Mouse (Mus musculus): ENCODE data around the gene Nt5c3. TPM values are rescaled to one million over a fixed set of nuclear protein-coding genes. Genes with fewer than 3 reads are reported as not detected.

Gene Nt5c3
- 65.2 and 67.9 TPM in 2 replicates for polyA plus RNA-seq (2015; fragmentation: Nextera tagmentation; extraction: Ambion mirVana)

DNA sequence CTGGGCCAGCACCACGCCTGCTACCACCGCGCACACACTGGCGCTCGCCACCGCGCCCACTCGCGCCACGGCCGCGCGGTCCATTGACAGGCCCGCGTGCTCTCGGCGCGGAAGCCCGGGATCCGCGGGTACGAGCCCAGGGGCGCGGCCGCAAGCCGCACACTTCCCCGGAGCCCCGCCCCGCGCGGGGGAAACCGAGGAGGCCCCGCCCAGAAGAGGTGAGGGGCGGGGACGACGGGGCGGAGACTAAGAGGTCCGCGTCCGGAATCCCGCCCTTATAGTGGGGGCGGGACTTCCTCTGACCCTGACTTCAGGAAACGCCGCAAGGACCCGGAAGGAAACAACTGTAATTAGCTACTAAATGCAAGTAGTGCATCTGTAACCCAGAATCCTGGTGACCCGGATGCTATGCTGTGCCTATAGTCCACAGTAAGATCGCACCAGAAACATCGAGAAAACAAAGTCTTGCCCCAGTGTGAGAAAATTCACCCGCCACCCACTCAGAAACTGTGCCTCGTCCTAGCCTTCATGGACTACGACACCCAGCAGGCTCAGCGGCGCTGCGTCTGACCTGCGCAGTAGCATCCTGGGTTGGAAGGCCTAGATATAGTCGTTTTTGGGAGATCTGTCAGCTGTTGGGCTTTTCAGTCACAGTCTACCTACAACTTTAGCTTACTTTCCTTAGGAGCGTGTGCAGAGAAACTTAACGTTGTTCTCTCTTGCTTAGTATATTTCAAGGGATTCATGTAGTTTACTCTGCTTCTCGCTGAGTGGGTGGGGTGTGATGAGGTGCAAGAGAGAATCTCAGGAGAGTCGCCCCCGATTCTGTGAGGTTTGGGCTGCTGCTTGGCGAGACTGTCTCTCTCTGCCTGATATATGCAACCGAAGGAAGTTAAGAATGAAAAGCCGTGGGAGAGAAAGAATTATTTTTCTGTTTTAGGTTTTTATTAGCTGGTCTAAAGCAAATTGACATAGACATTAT lies at the start of gene Nt5c3, which contains the start of gene Vmn1r4:
Gene Nt5c3, minus strand, starts transcription at position 207 of the 982 bp plus-strand sequence.
Gene Vmn1r4, plus strand, starts transcription at position 290 of the 982 bp plus-strand sequence.
- peak within 1 kb of the TSS; percentile 88 for H3K9ac ChIP-seq (replicated peaks; ENCODE audit: low read length)
- H3K27ac ChIP-seq (ENCODE audit: low read length), result peak within 1 kb of the TSS; percentile 95
- H3K4me3 ChIP-seq (ENCODE audit: low read length), result peak within 1 kb of the TSS; percentile 84
- WGBS, result 3% methylated on average over 62 of the region's 64 CpGs
- H3K4me1 ChIP-seq (ENCODE audit: insufficient read depth, low read length), result peaks cover 21% of the 10 kb centered on the region
- H3K9me3 ChIP-seq (ENCODE audit: low read length), result peaks cover 3% of the 10 kb centered on the region; the same call in 1 of the 2 replicates
- H3K4me2 ChIP-seq (replicated peaks; ENCODE audit: low read depth, low read length), result peak within 1 kb of the TSS; percentile 72
- no peaks in the 10 kb centered on the region for H3K36me3 ChIP-seq (ENCODE audit: insufficient read depth, low read length)
- H3K27me3 ChIP-seq (ENCODE audit: insufficient read depth, low read length), result no peaks in the 10 kb centered on the region; the same call in 1 of the 2 replicates
- peak; percentile 96 for ATAC-seq (ENCODE audit: low FRiP score, low TSS enrichment)

DNA sequence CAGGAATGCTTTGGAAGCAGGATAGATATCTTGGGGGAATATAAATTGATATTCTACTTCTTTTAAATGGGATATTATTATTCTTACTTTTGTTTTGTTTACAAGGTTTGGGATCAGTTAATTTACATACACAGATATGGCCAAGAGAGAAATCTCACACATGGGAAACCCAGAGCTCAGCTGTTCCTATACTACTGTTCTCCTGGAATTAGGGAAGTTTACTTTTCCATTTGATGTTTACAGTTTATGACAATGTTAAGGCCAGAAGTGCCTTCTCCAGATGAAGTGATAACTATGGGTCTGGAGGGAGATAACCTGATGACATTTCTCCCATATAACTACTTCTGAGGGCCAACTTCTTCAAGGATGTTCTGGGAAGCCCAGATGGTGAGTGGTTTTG lies 46.2 kb upstream of the Nt5c3 start, which contains the start of gene Vmn1r5:
Gene Vmn1r5, plus strand, starts transcription at position 301 of the 400 bp plus-strand sequence.
- H3K27ac ChIP-seq (ENCODE audit: low read length), result no peak within 1 kb of the TSS
- no peaks in the 10 kb centered on the region for H3K27me3 ChIP-seq (ENCODE audit: insufficient read depth, low read length)
- H3K4me3 ChIP-seq (ENCODE audit: low read length), result no peak within 1 kb of the TSS
- no peaks in the 10 kb centered on the region for H3K36me3 ChIP-seq (ENCODE audit: insufficient read depth, low read length)
- no peaks in the 10 kb centered on the region for H3K9me3 ChIP-seq (ENCODE audit: low read length)
- H3K9ac ChIP-seq (replicated peaks; ENCODE audit: low read length), result no peak within 1 kb of the TSS
- H3K4me2 ChIP-seq (replicated peaks; ENCODE audit: low read depth, low read length), result no peak within 1 kb of the TSS
- H3K4me1 ChIP-seq (ENCODE audit: insufficient read depth, low read length), result no peaks in the 10 kb centered on the region
- ATAC-seq (ENCODE audit: low FRiP score, low TSS enrichment), result no peak

DNA sequence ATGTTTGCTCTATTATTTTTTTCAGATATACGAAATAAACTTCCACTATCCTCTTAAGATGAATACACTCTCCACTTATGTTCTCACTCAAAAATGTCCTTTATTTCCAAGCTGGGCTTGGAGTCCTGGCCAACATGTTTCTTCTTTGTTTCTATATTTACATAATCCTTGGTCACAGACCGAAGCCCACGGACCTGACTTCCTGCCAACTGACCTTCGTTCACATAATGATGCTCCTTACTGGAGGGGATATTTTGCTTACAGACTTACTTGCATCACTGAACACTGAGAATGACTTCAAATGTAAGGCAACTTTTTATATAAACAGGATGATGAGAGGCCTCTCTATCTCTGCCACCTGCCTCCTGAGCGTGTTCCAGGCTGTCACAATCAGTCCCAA lies 32.7 kb upstream of the Nt5c3 start:
- Histone ChIP-seq H3K4me1 (ENCODE audit: insufficient read depth, low read length) (no peaks in the 10 kb centered on the region), H3K9me3 (ENCODE audit: low read length) (no peaks in the 10 kb centered on the region), H3K4me3 (ENCODE audit: low read length) (no peak overlapping the region), H3K27ac (ENCODE audit: low read length) (no peak overlapping the region), H3K9ac (replicated peaks; ENCODE audit: low read length) (no peak overlapping the region), H3K4me2 (replicated peaks; ENCODE audit: low read depth, low read length) (no peak overlapping the region), H3K27me3 (ENCODE audit: insufficient read depth, low read length) (no peaks in the 10 kb centered on the region), H3K36me3 (ENCODE audit: insufficient read depth, low read length) (no peaks in the 10 kb centered on the region)
- WGBS, result 44% methylated on average over 5 of the region's 5 CpGs
- no peak for ATAC-seq (ENCODE audit: low FRiP score, low TSS enrichment)

DNA sequence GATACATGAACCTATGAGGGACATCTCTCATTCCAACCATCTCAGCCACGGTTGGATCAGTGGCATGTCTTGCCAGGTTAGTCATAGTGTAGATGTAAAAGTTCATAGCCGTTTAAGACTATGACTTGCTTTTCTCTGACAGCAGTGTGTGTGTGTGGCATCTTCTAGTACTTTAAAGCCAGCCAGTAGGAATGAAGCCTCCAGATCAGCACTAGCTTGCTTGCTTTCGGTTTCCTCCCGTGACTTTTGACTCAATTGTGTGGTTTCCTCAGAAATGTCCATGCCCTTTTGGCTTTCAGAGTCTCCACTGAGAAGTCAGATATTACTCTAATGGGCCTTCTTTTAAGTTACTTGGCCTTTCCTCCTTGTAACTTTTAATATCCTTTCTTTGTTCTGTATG lies 10.6 kb upstream of the Nt5c3 start:
- no peak for ATAC-seq (ENCODE audit: low FRiP score, low TSS enrichment)
- no peaks in the 10 kb centered on the region for H3K4me1 ChIP-seq (ENCODE audit: insufficient read depth, low read length)
- no peak overlapping the region for H3K27ac ChIP-seq (ENCODE audit: low read length)
- no peak overlapping the region for H3K4me2 ChIP-seq (replicated peaks; ENCODE audit: low read depth, low read length)
- H3K9me3 ChIP-seq (ENCODE audit: low read length), result no peaks in the 10 kb centered on the region
- WGBS, result 79% methylated on average over 4 of the region's 4 CpGs
- no peak overlapping the region for H3K9ac ChIP-seq (replicated peaks; ENCODE audit: low read length)
- H3K4me3 ChIP-seq (ENCODE audit: low read length), result no peak overlapping the region
- H3K36me3 ChIP-seq (ENCODE audit: insufficient read depth, low read length), result no peaks in the 10 kb centered on the region
- no peaks in the 10 kb centered on the region for H3K27me3 ChIP-seq (ENCODE audit: insufficient read depth, low read length)

DNA sequence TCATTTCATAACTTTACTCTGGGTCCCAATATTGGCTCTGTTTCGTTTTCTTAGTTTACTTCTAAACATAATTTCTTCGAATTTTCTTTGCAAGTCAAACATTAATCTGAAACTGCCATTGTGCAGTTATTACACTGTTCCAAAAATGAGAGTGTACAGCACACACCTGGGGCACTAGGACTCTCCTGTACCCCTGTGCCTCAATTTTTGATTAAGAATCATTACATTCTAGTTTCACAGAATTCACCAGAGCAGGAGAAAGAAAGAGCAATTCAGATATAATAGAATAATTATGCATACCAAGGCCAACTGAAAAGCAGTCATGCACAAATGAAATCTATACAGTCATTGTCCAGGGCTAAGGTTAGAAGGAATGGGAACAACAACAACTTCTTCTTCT lies 8.7 kb upstream of the Nt5c3 start:
- ATAC-seq (ENCODE audit: low FRiP score, low TSS enrichment), result no peak

DNA sequence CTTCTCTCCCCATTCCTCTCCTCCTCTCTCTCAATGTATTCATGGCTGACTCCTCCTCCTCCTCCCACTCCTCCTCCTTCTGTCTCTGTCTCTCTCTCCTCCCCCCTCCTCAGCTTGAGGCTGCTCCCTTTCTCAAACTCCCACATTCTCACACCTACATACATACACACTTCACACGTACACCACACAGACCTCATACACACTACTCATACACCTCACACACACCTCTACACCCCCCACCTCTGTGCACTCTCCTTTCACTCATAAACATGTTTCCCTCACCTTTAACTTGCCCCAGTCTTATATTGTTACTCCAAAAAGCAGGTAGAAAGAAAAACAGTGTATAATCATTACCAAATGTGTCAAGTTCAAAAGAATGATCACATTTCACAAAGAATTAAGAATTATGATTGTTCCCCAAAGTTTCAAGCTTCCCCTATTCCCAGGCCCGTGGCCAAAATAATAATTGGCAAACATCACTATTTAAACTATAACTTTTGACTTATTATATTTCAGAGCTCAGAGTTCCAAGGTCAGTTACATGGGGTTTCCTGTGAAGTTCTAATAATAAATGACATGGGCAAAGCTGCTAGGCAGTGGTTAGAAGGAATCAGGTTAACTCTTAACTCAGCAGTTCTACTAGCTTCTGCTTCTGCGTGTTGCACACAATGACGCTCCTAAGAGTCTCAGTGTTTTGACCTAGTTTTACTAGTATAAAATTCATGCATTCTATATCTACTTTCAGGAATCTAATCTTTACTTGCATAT lies 8.1 kb upstream of the Nt5c3 start:
- ATAC-seq (ENCODE audit: low FRiP score, low TSS enrichment), result peak; percentile 39; the same call in 1 of the 2 replicates
- Histone ChIP-seq H3K4me2 (replicated peaks; ENCODE audit: low read depth, low read length) (no peak overlapping the region), H3K4me3 (ENCODE audit: low read length) (no peak overlapping the region), H3K36me3 (ENCODE audit: insufficient read depth, low read length) (no peaks in the 10 kb centered on the region), H3K9me3 (ENCODE audit: low read length) (no peaks in the 10 kb centered on the region), H3K9ac (replicated peaks; ENCODE audit: low read length) (no peak overlapping the region), H3K4me1 (ENCODE audit: insufficient read depth, low read length) (no peaks in the 10 kb centered on the region), H3K27me3 (ENCODE audit: insufficient read depth, low read length) (no peaks in the 10 kb centered on the region), H3K27ac (ENCODE audit: low read length) (no peak overlapping the region)
- WGBS, result 59% methylated on average over 4 of the region's 4 CpGs

More for the DNA sequence above, 8.7 kb upstream of the Nt5c3 start:
- Histone ChIP-seq H3K27ac (ENCODE audit: low read length) (no peak overlapping the region), H3K27me3 (ENCODE audit: insufficient read depth, low read length) (no peaks in the 10 kb centered on the region), H3K4me1 (ENCODE audit: insufficient read depth, low read length) (no peaks in the 10 kb centered on the region), H3K4me2 (replicated peaks; ENCODE audit: low read depth, low read length) (no peak overlapping the region), H3K9me3 (ENCODE audit: low read length) (no peaks in the 10 kb centered on the region), H3K36me3 (ENCODE audit: insufficient read depth, low read length) (no peaks in the 10 kb centered on the region), H3K9ac (replicated peaks; ENCODE audit: low read length) (no peak overlapping the region), H3K4me3 (ENCODE audit: low read length) (no peak overlapping the region)
- 61% methylated on average over 2 of the region's 2 CpGs for WGBS

DNA sequence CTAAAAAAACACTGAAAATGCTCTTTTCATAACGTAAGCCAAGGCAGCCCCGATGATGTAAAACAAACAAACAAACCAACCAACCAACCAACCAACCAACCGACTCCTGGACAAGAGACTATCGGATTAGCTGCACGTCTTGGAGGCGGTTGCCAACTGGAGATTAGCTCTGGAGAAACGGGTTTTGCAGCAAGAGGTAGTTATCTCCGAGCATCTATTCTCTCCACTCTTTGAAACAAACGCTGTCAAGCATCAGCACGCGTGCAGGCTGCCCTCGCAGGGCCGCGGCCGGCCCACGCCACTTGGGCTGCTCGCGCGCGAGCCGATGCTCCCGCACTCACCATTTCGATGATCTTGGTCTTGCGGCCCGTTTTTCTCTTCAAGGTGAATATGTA lies 404 bp downstream of the Nt5c3 start:
- Histone ChIP-seq H3K27ac (ENCODE audit: low read length) (peak overlapping the region; percentile 69; the same call in 1 of the 2 replicates), H3K4me2 (replicated peaks; ENCODE audit: low read depth, low read length) (peak overlapping the region; percentile 72), H3K9ac (replicated peaks; ENCODE audit: low read length) (peak overlapping the region; percentile 88), H3K4me1 (ENCODE audit: insufficient read depth, low read length) (peaks cover 21% of the 10 kb centered on the region), H3K9me3 (ENCODE audit: low read length) (peaks cover 3% of the 10 kb centered on the region; the same call in 1 of the 2 replicates), H3K36me3 (ENCODE audit: insufficient read depth, low read length) (no peaks in the 10 kb centered on the region), H3K27me3 (ENCODE audit: insufficient read depth, low read length) (no peaks in the 10 kb centered on the region; the same call in 1 of the 2 replicates), H3K4me3 (ENCODE audit: low read length) (peak overlapping the region; percentile 84)
- under 1% methylated on average over 25 of the region's 25 CpGs for WGBS
- ATAC-seq (ENCODE audit: low FRiP score, low TSS enrichment), result no peak; the same call in 1 of the 2 replicates

DNA sequence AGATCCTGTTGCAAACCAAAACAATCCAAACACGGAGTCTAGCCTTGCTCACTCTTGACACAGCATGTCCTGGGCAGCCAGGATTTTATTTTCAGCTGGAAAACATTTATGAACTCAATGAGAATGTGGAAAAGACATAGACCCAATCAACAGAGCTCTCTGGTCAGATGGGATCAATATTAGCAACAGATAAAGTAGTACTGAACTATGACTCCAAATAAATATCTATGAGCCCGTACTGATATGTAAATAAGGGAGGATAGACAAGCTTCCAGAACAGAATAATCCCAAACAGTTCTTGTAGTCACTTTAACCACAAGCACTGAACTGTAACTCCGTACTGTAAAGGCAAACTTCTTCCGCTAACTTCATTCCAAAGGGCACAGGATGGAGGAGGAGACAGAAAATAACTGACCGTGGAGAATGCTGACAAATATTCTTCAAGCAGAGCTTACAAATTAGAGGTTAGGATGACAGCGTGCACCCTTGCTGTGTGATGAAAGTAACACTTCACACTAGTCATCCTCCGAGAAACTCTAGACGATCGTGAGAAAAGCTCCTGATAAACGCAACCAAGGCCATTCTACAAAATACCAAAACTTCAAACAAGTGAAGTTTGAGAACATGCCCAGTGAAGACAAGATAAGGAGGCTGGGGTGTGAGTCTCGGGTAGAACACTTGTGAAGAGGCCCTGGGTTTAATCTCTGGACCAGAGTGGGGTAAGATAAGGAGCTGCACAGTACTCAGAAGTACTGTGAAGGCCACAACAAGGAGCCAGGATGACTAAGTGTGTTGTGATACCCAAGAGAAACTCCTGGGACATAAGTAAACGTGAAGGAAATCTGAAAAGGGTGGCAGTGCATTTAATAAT lies 3.3 kb downstream of the Nt5c3 start:
- ATAC-seq (ENCODE audit: low FRiP score, low TSS enrichment), result no peak
- no peak overlapping the region for H3K4me3 ChIP-seq (ENCODE audit: low read length)
- peak overlapping the region; percentile 74 for H3K27ac ChIP-seq (ENCODE audit: low read length)
- H3K4me1 ChIP-seq (ENCODE audit: insufficient read depth, low read length), result peaks cover 34% of the 10 kb centered on the region
- no peaks in the 10 kb centered on the region for H3K27me3 ChIP-seq (ENCODE audit: insufficient read depth, low read length)
- no peak overlapping the region for H3K9ac ChIP-seq (replicated peaks; ENCODE audit: low read length)
- peaks cover 3% of the 10 kb centered on the region; the same call in 1 of the 2 replicates for H3K9me3 ChIP-seq (ENCODE audit: low read length)
- H3K36me3 ChIP-seq (ENCODE audit: insufficient read depth, low read length), result no peaks in the 10 kb centered on the region
- 52% methylated on average over 12 of the region's 12 CpGs for WGBS
- H3K4me2 ChIP-seq (replicated peaks; ENCODE audit: low read depth, low read length), result 0 out of 2 replicates have a peak overlapping the region, but pooled peaks have one; percentile 14

Data from kidney, embryonic 16.5 days (tissue).